Comparison of ENCODE assay signal across 9 mouse cellular contexts in genomic region chr7:49634291-49635073, GRCm38 (mm10). TPM values are rescaled to one million over a fixed set of nuclear protein-coding genes. Genes with fewer than 3 reads are reported as not detected.
DNase-seq lines count a peak whose midpoint lies in the region; ATAC-seq and TF ChIP-seq lines count a peak whose summit lies in the region.
"Had no signal": no experiment of that assay in that cellular context is flagged by ENCODE, and none has a peak within 500 bp of the region (broad histone marks: within the 10 kb centered on the region; RNA-seq: fewer than 3 reads in every experiment).

No protein-coding gene starts in this region.

- no peak for DNase-seq in heart, adult 9 months (ENCODE audit: low spot score in 2 of 2)
- DNase-seq in embryo, embryonic 10.5 days (ENCODE audit: low spot score) = peak; percentile 75
- DNase-seq in induced T-regulatory cell, adult 2 months (ENCODE audit: low read depth) = peak; percentile 35
- DNase-seq in right cerebral cortex, postnatal 10 days (ENCODE audit: low spot score in 2 of 2) = no peak
- DNase-seq in layer of hippocampus, adult 9-11 months = no peak

- peaks cover 33% of the 10 kb centered on the region for H3K4me1 ChIP-seq in heart, embryonic 13.5 days

- H3K27ac ChIP-seq in heart, embryonic 13.5 days (replicated peaks) = no peak overlapping the region
- H3K27ac ChIP-seq: embryonic facial prominence, embryonic 12.5 days had no signal

- H3K79me2 ChIP-seq in myocyte (ENCODE audit: control insufficient read depth, insufficient read depth) = no peaks in the 10 kb centered on the region

- H3K4me3 ChIP-seq in heart, embryonic 13.5 days = peak overlapping the region; percentile 51
- H3K4me3 ChIP-seq in myocyte = peak overlapping the region; percentile 20

- no peak for TF ChIP-seq POLR2A in myocyte (IDR thresholded peaks at IDR 0.05; ENCODE audit: insufficient read length, low read depth)

- peaks cover 99% of the 10 kb centered on the region for H3K27me3 ChIP-seq in heart, embryonic 13.5 days (replicated peaks)
- H3K27me3 ChIP-seq in myocyte (ENCODE audit: control insufficient read depth, insufficient read depth, insufficient read length) = peaks cover 10% of the 10 kb centered on the region

- no peaks in the 10 kb centered on the region for H3K36me3 ChIP-seq in heart, embryonic 13.5 days
- no peaks in the 10 kb centered on the region for H3K36me3 ChIP-seq in myocyte (ENCODE audit: control insufficient read depth, insufficient read depth)
- H3K36me3 ChIP-seq: embryonic facial prominence, embryonic 12.5 days had no signal

- no peak overlapping the region for H3K9ac ChIP-seq in heart, embryonic 13.5 days
- H3K9ac ChIP-seq: embryonic facial prominence, embryonic 12.5 days had no signal

- H3K4me2 ChIP-seq in heart, embryonic 13.5 days = peak overlapping the region; percentile 71
- H3K4me2 ChIP-seq in myocyte (ENCODE audit: low read depth) = peak overlapping the region; percentile 81

- H3K9me3 ChIP-seq in heart, embryonic 13.5 days = no peaks in the 10 kb centered on the region
- H3K9me3 ChIP-seq: embryonic facial prominence, embryonic 12.5 days had no signal

- WGBS in heart, embryonic 13.5 days = 2% methylated on average over 26 of the region's 26 CpGs

- ATAC-seq in heart, embryonic 13.5 days (ENCODE audit: extremely low read depth, insufficient number of reproducible peaks, low FRiP score, low TSS enrichment) = no peak
- no peak for ATAC-seq in erythroid progenitor cell, adult 5-6 weeks (replicated peaks; ENCODE audit: low FRiP score, poor library complexity, severe bottlenecking)

- H3ac ChIP-seq in myocyte (ENCODE audit: control insufficient read depth, insufficient read length) = no peak overlapping the region

TF ChIP-seq in myocyte, 11 proteins besides CTCF, POLR2A, EP300 and RAD21:
- TF ChIP-seq MYOD1 (IDR thresholded peaks at IDR 0.05; ENCODE audit: control insufficient read depth in 1 of 3, insufficient read length in 2 of 3, low read depth in 2 of 3) (no peak), USF1 (IDR thresholded peaks at IDR 0.05; ENCODE audit: low read depth) (no peak), MAX (IDR thresholded peaks at IDR 0.05; ENCODE audit: low read depth) (no peak), REST (IDR thresholded peaks at IDR 0.05; ENCODE audit: insufficient read depth, insufficient read length) (no peak), SRF (IDR thresholded peaks at IDR 0.05; ENCODE audit: control insufficient read depth, insufficient read length, low read depth) (no peak), MYOG (IDR thresholded peaks at IDR 0.05; ENCODE audit: control insufficient read depth in 1 of 3, insufficient read depth in 1 of 3, insufficient read length in 2 of 3, low read depth in 2 of 3) (no peak), POLR2AphosphoS2 (IDR thresholded peaks at IDR 0.05; ENCODE audit: insufficient read length, low read depth) (no peak), E2F4 (IDR thresholded peaks at IDR 0.05; ENCODE audit: insufficient read depth) (no peak), TCF3 (IDR thresholded peaks at IDR 0.05; ENCODE audit: insufficient read length, low read depth) (no peak), CEBPB (IDR thresholded peaks at IDR 0.05; ENCODE audit: insufficient read depth, poor library complexity, severe bottlenecking) (no peak), TCF12 (IDR thresholded peaks at IDR 0.05; ENCODE audit: insufficient read depth, poor library complexity, severe bottlenecking) (no peak)

RNA-seq across cellular contexts. Expression of gene Dbx1, which starts 2.2 kb away (rescaled TPM):
- polyA plus RNA-seq in heart, embryonic 13.5 days (2015; fragmentation: Nextera tagmentation; extraction: Ambion mirVana) = not detected in 2 replicates
- not detected for polyA plus RNA-seq in myocyte (2012; fragmentation: generic; extraction: Trizol)
- not detected in 2 replicates for total RNA-seq in erythroid progenitor cell, adult 5-6 weeks (2015; ENCODE audit: low replicate concordance)
- not detected in 2 replicates for total RNA-seq in erythroid progenitor cell, adult 5-6 weeks (2017; ENCODE audit: low replicate concordance)

Comparison
In these comparisons a context has a peak if more than half of its experiments do, and no peak if none do; other contexts are left out.
1. DNase-seq: peak in embryo, embryonic 10.5 days (single experiment) and induced T-regulatory cell, adult 2 months (single experiment); none in heart, adult 9 months (0 of 2), right cerebral cortex, postnatal 10 days (0 of 2) and layer of hippocampus, adult 9-11 months (single experiment).